Mouse (Mus musculus) cortical plate, adult 2 months (tissue): Measurements from ENCODE around the gene Eif4e2. TPM values are rescaled to one million over a fixed set of nuclear protein-coding genes. Genes with fewer than 3 reads are reported as not detected.

Experiments used
- H3K27ac ChIP-seq: fragments of 200-500 bp; 2 replicates; pipeline ENCODE4 v1.5.1; 2012; ENCODE audit warnings: low read length, control low read depth, inconsistent platforms; ENCODE audit not compliant: insufficient read depth
- H3K4me1 ChIP-seq: fragments of 200-500 bp; 2 replicates; pipeline ENCODE4 v1.6.1; 2011; ENCODE audit warnings: low read length; ENCODE audit not compliant: control insufficient read depth, insufficient read depth
- H3K4me3 ChIP-seq: fragments of 200-500 bp; 2 replicates; pipeline ENCODE4 v1.5.1; 2011; ENCODE audit warnings: mild to moderate bottlenecking, low read length, control low read depth; ENCODE audit not compliant: insufficient read depth
- CTCF ChIP-seq: fragments of 200-500 bp; IDR thresholded peaks from 2 replicates; pipeline ENCODE4 v1.5.1; 2011; ENCODE audit warnings: mild to moderate bottlenecking, control low read depth, low read length; ENCODE audit not compliant: insufficient read depth; ENCODE audit errors: extremely low read depth
- POLR2A ChIP-seq: fragments of 200-500 bp; IDR thresholded peaks from 2 replicates; pipeline ENCODE4 v1.6.1; 2011; ENCODE audit warnings: mild to moderate bottlenecking, low read length, control low read depth; ENCODE audit not compliant: insufficient read depth; ENCODE audit errors: extremely low read depth
- polyA plus RNA-seq: library from polyadenylated mRNA; depleted of rRNA; stranded (reverse); fragments of >200 nt; gene quantifications from 2 replicates; pipeline ENCODE4 v1.2.3, GENCODE M21; 2012

The Eif4e2 gene
- polyA plus RNA-seq, 1 experiment, result 53.7 TPM

DNA sequence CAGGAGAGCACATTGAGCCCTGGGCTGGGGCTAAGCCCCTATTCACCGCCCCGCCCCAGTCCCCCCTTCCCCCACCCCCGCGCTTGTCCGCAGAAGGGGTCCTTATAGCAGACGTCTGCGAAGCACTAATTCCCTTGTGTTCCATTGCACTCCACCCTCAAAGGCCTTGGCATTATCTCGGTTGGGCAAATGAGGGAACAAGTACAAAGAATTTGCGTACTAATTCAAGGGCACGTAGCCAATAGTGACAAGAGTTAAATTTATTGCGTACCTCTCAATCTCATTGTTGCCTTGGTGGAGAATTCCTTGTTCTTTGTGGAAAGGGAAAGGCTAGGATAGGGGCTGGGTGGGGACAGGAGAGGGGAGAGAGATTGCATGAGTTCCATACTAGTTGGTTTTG is 44.0 kb downstream of the Eif4e2 start:
- Histone ChIP-seq H3K4me3 (no peak overlapping the region), H3K27ac (no peak overlapping the region), H3K4me1 (no peaks in the 10 kb centered on the region)
- TF ChIP-seq CTCF (no peak), POLR2A (no peak)

DNA sequence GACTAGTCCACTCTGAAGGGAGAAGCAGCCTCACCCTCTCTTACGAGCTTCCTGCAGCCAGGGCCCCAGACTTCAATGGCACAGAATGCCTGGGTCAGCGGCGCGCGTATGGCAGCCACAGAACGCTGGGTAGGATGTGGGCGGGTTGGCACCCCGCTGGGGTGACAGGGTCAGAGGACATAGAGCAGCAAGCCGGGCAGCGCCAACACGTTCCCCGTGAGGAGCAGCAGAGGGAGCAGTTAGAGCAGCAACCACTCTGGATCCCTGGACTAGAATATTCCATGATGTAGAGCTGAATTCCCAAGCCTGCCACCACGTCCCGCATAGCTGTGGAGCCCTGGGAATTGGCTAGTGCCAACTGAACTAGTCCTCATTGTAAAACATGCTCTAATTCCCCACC is 44.8 kb downstream of the Eif4e2 start:
- no peak overlapping the region for H3K4me3 ChIP-seq
- no peak overlapping the region for H3K27ac ChIP-seq
- H3K4me1 ChIP-seq, result no peaks in the 10 kb centered on the region
- TF ChIP-seq CTCF (no peak), POLR2A (no peak)

DNA sequence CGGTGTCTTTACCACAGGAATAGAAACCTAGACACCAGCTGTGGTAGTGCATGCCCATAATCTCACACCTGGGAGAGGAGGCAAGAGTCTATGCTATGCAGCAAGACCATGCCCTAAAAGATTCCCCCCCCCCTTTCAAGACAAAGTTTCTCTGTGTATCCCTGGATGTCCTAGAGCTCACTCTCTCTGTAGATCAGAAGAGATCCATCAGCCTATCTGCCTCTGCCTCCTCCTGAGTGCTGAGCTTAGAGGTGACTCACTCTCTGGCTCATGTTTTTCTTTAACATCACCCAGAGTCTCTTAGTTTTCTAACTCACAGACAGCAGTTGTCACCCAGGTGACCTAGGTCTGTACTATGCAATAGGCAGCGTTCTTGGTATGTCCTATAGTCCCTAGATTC is 45.6 kb downstream of the Eif4e2 start:
- no peak for TF ChIP-seq CTCF
- TF ChIP-seq POLR2A, result no peak

DNA sequence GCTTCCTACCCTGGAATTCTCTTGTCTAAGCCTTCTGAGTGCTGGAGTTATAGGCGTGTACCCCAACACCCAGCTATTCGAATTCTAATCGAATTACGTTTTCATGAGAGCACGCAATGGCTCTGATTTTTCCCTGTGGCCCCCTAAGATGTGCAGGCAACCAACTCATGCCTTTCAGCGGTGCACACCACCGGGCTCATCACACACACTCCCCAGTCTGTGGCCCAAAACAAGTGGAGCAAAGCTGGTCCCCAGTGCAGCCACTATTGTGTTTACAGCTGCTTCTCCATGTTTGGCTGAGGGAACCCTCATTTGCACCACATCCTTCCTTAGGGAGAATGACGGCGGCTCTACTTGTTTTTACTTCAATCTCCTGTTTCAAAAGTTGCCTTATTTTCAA is 49.5 kb downstream of the Eif4e2 start:
- Histone ChIP-seq H3K27ac (no peak overlapping the region), H3K4me3 (no peak overlapping the region), H3K4me1 (no peaks in the 10 kb centered on the region; the same call in 1 of the 2 replicates)
- TF ChIP-seq POLR2A (no peak), CTCF (no peak)

More for the DNA sequence above, 45.6 kb downstream of the Eif4e2 start:
- Histone ChIP-seq H3K27ac (no peak overlapping the region), H3K4me3 (no peak overlapping the region), H3K4me1 (no peaks in the 10 kb centered on the region)

DNA sequence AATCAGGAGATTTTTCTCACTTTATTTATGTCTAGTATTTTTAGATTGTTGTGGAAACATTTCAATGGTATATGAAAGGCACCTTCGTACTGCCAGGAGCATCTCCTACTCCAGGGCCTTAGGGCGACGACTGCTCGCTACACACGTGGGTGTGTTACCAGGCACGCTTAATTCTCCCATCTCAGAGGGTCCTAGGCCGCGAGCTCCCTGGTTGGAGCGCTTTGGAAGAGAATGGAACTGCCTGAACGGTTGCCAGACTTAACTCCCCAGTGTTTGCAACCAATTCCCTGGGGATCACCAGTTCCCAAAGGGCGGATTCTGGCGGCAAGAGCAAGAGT is 50.1 kb downstream of the Eif4e2 start:
- no peaks in the 10 kb centered on the region; the same call in 1 of the 2 replicates for H3K4me1 ChIP-seq
- TF ChIP-seq CTCF (no peak), POLR2A (no peak)
- H3K27ac ChIP-seq, result no peak overlapping the region
- peak overlapping the region; percentile 47; the same call in 1 of the 2 replicates for H3K4me3 ChIP-seq

DNA sequence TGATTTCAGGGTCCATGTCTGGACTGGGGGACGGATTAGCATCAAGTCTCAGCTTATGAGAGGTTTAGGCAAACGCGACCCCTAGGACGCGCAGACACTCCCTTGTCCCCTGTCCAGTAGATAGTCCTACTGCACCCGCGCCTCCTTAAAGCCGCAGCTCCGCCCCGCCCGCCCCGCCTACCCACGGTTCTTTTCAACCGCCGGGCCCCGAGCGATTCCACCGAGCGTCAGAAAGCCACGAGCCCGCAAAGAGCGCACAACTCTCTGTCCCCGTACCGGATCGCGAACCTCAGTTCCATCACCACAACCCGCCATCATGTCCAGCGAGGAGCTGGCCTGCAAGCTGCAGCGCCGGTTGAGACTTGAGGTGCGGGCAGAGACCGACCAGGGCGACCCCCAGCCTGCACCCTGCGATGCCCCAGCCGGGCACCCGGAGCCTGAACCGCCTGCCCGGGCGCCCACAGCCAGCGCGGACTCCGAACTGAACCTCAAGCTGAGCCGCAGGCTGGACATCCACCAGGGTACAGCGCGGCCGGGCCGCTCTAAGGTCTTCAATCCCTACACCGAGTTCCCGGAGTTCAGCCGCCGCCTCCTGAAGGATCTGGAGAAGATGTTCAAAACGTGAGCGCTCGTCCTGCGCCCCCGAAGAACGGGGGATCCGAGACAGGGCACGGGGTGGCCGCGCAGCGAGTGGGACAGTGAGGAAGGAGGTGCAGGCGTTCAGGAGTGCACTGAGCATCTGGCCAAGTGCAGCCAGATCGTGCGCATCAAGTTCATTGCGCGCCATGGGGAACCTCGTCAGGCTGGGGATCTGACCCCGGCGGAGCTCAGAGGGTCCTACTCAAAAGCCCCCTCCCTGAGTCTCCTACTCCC is 50.7 kb downstream of the Eif4e2 start, which contains the start of gene Efhd1:
Gene Efhd1, plus strand, starts transcription at position 230 of the 873 bp plus-strand sequence.
- TF ChIP-seq POLR2A (no peak), CTCF (no peak)
- Histone ChIP-seq H3K4me3 (peak within 1 kb of the TSS; percentile 47), H3K4me1 (no peaks in the 10 kb centered on the region; the same call in 1 of the 2 replicates), H3K27ac (no peak within 1 kb of the TSS)

DNA sequence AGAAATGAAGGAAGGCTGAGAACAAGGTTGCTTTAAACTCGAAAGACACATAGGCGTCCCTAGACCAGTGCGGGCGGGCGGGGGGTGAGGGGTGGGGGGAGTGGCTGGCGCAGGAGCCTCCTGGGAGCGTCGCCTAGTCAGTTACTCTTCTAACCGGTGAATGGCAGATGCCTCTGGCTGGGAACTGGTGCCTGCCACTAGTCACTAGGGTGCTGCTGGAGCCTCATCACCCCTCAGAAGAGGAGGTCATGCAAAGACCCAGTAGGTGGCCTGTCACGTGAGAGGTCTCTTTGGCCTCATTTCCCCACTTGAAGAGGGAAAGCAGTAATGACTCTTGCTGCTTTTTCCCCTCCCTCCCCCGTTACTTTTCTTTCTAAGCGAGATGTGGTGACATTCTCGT is 51.5 kb downstream of the Eif4e2 start:
- Histone ChIP-seq H3K27ac (no peak overlapping the region), H3K4me3 (no peak overlapping the region; the same call in none of the 2 replicates), H3K4me1 (no peaks in the 10 kb centered on the region; the same call in 1 of the 2 replicates)
- TF ChIP-seq CTCF (no peak), POLR2A (no peak)

DNA sequence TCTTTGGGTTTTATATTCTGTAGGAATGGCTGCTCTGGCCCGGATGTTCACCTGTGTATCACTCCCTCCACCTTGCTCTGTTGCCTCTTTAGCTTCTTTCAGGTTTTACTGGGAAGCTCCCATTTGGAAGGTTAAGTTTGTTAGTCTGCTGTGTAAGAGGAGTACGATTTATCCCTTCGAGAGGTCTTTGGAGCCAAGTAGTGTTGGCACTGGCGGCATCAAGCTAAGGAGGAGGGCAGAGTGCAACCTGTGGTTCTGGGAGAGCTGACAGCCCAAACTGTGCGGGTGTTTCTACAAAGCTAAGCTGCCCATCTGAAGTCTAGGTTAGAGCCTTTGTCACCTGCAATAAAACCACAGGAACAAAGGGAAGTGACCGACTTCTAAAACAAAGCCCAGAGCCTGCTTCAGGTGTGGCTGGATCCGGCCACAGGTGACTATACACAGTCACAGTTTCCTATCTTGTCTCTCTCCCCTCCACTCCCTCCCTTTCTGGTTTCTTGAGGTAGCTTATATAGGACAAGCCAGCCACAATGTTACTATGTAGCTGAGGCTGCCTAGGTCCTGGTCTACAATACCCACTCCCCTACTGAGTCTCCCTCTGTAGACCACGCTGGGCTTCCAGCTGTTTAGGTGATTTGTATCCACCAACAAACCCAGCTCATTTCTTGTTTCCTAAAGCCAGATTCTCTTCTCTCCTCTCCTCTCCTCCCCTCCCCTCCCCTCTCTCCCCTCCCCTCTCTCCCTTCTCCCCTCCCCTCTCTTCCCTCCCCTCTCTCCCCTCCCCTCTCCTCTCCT is 52.8 kb downstream of the Eif4e2 start:
- no peak overlapping the region for H3K4me3 ChIP-seq
- no peak overlapping the region for H3K27ac ChIP-seq
- no peaks in the 10 kb centered on the region; the same call in 1 of the 2 replicates for H3K4me1 ChIP-seq
- no peak for TF ChIP-seq CTCF
- TF ChIP-seq POLR2A, result no peak

DNA sequence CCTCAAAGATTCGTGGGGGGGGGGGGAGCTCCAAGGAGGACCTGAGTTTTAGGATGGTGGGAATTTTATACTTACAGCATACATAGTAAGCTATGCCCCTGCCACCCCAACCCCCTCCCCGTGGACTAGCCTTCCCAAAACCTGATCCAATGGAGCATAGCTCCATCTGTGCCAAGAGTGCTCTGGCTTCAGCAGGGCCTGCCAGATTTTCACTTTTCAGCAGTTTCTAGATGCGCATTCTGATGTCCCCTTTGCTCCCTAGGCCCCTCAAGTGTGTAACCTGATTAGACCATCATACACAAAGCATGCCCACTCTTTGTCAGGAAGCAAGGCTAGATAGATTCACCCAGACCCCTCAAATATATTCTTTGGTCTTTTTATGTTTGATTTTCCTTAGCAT is 56.5 kb downstream of the Eif4e2 start:
- Histone ChIP-seq H3K27ac (no peak overlapping the region), H3K4me1 (no peaks in the 10 kb centered on the region; the same call in 1 of the 2 replicates), H3K4me3 (no peak overlapping the region)
- TF ChIP-seq POLR2A (no peak), CTCF (no peak)
